Mouse (Mus musculus): ENCODE measurements around the gene Pigf.
A peak's percentile ranks its signal among the peaks of the same experiment; 100 is the strongest.

Gene Pigf

DNA sequence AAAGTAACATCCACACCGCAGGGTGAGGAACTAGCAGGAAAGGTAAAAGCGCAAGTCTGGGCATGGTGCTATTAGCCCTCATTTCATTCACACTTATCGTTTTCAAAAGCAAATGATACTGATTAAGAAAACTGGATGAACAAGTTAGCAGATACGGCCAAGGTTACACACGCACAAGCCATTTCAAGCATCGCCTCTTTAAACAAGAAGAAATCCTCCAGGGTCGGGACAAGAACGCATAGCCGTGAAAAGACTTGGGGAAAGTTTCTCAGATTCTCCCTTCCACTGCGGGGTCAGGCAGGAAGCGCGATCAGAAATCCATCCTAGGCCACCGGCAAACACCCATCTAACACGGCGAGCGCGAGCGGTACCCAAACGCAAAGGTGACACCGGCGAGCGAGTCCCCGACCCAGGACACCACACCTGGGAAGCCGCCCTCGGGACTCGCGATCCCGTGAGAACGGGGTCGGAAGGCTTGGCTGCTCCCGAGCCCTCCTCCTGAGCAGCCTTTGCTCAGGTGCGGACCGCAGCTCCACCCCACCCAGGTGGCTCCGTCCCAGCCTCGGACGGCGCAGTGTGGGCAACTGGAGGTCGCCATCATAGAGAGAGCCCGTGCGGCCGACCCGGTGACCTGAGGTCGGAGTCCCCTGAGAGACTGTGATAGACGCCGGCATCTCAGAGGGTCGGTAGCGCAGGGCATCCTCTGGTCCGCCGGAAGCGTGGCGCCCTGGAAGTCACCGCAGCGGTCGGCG is 539 bp downstream of the Pigf start:
- DNase-seq = peak; percentile 41 to 42

DNA sequence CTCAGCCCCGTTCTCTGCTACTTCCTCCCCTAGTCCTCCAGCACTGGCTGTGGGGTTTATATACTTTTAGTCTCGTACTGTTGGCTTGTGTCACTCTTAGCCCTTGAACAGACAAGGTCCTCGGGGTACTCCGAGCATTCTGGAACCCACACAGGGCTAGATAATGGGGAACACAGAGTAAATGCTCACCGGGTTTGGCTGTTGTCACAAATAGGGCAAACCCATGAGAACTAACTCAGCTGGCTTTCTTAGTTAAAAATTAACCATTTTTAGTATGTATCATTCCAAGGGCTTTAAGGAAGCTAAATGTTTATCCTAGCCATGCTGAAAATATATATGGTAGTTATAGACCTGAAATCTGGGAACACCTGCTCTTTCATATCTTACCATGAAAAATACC is 5.5 kb downstream of the Pigf start:
- no peak for DNase-seq

DNA sequence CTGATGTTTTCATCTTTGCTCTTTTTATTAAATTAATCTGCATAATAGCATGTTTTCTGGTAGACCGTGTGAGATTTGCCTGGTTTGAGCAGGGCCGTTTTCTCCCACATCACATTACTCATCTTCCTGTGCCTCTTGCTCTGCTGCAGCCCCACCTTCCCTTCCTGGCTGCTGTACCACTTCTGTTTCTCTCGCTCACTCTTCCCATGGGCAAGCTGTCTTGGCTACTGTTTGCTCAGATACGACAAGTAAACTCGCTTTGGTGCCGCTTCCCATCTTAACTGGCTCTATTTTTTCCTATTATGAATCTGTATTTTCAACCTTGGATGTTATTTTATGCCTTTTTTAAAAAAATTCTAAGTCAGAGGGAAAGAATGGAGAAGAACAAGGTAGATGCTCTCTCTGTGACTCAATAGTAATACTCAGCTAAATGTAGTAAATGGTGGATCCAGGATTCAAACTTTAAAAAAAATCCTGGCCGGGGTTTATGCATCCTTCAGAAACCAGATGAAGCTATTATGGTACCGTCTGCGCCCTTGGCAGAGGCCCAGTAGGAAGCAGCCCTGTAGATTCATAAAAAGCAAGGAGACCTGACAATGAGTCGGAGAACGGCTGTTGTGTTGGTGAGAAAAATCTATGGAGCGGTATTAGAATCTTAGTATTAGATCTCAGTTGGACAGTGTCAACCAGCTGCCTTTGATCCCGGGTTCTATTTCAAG is 13.7 kb downstream of the Pigf start:
- DNase-seq = no peak

DNA sequence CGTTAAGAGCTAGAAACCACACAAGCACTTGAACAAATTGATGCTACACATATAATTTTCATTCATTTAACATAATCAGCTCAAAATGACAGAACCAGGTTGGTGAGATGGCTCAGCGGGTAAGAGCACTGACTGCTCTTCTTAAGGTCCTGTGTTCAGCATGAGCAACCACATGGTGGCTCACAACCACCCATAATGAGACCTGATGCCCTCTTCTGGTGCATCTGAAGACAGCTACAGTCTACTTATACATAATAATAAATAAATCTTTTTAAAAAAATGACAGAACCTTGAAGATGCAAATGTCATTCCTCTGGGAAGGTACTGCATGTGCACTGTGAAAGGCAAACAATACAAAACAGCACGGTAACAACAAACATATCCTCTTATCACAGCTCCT is 16.3 kb downstream of the Pigf start:
- DNase-seq = peak in 1 of 2 experiments; percentile 16

DNA sequence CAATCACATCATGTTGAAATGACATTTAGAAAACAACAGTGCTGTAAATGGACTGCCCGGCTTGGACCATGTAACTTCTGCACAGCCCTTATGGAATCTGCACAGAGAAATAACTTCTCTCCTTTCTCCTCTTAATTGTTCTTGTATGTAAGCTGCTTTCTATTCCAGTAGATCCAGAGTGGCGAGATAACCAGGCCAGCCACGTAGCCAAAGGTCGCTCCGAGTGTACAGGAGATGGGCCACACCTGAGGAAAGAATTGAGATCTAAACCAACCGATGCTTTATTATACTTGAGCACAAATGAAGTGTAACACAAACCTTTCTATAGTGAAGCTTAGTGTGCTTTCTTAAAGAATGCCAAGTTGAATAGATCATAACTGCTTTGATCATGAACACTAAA is 27.9 kb downstream of the Pigf start:
- no peak for DNase-seq

DNA sequence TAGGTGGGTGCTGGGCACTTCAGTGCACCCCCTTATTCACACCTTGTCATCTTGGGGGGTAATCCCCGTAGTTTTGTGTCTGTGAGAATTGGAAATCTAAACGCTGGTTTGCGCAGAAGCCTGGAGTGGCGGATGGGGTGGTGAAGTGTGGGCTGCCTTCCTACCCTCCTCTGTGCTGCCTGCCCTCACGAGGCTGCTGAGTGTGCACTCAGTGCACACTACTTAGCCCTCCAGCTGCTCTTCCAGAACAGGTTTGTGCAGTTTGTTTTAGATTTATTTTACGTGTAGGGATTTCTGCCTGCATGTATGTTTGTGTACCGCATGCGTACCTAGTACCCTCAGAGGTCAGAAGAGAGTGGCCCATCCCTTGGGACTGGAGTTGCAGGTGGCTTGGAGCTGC is 33.9 kb downstream of the Pigf start:
- no peak for DNase-seq

DNA sequence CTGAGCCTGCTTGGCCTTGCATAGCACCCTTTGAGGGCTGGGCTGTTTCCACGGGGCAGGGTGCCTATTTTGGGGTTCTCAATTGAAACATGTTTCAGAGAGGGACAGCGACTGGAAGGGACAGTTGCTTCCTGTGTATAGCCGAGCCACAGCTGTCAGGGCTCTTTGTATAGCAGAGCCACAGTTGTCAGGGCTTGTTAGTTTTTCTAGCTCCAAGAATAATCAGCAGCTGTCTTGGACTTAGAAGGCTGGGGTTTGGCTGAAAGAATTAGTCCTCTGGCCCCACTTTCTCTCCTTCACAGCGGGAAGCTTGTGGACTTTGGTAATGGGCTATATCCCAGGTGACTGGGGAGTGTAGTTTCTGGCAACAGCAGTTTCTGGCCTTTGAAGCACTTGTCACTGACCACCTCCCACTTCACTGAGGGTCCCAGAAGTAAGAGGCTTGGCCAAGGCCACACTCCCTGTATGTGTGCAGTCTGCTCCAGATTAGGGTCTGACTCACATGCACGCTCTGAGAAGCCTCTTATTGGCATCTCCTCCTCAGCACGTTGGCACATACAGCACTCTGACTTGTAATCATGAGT is 36.5 kb downstream of the Pigf start:
- DNase-seq = peak; percentile 61 to 65

DNA sequence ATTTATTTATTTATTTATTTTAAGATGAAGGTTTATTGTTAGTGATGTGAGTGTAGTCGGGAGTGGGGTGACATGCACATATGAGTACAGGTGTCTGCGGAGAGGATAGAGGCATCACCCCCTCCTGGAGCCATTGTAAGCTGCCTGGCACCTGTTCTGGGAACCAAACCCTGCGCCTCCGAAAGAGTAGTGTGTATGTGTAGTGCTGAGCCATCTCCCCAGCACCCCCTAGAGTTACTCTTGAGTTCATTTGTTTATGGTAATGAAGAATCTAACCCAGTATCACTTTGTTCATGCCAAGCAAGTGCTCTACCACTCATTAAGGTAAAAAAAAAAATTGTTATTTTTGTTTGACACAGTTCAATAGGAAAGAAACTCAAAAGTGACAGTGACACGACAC is 37.0 kb downstream of the Pigf start:
- peak; percentile 65 to 69 for DNase-seq

DNA sequence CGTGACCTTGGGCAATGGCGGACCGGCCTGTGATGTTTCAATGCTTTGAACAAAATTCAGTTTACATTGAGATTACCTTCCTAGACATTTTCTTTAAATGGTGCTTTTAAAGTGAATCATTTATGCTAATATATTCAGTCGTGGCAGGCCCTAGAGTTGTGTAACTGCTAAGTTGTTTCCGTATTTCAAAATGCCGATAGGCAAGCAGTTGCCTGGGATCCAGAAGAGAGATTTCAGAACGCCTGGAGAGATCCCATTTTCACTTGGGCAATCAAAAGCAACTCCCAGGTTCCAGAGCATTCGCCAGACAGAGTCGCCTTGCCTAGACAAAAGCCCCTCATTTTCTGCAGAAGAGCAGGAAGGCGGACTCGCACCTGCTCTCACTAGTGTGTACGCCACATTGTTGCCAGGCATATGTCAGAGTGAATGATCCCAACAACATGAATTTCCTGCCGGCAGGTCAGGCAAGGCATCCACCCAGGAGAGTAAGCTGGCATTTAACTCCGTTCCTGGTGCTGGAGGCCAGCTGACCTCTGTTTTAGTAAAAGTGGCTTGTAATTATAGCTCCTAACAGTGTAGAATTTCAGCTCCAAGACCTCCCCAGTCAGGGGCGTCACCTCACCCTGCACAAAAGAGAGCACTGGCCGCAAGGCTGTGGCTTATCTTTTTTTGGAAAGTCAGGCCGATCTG is 38.6 kb downstream of the Pigf start:
- DNase-seq = no peak

DNA sequence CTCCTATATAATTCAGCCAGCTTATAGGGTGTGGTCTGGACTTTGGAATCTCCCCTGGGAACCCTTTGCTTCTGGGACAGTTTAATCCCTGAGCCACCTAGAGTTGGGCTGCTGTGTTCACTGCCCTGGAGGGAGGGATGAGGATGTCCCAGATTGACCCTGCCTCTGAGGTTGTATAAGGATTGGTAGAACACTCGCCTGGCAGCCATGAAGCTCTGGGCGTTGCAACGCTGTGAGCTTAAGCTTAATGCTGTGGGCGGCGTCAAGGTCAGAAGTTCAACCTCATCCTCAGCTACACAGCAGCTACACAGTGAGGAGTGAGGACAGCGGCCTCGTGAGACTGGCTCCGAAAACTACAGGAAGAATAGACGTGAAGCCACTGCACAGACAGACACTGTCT is 42.7 kb downstream of the Pigf start:
- no peak for DNase-seq

DNA sequence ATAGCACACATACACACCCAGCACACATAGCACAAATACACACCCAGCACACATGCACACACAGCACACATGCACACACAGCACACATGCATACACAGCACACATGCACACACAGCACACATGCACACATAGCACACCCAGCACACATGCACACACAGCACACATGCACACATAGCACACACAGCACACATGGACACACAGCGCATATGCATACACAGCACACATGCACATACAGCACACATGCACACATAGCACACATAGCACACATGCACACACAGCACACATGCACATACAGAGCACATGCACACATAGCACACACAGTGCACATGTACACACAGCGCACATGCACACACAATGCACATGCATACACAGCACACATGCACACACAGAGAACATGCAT is 43.5 kb downstream of the Pigf start:
- no peak for DNase-seq

DNA sequence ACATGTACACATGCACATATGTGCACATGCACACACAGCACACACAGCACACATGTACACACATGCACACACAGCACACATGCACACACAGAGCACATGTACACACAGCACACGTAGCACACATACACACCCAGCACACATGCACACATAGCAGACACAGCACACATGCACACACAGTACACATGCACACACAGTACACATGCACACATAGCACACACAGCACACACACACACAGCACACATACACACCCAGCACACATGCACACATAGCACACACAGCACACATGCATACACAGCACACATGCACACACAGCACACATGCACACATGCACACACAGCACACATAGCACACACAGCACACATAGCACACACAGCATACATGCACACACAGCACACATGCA is 44.0 kb downstream of the Pigf start:
- DNase-seq = no peak

DNA sequence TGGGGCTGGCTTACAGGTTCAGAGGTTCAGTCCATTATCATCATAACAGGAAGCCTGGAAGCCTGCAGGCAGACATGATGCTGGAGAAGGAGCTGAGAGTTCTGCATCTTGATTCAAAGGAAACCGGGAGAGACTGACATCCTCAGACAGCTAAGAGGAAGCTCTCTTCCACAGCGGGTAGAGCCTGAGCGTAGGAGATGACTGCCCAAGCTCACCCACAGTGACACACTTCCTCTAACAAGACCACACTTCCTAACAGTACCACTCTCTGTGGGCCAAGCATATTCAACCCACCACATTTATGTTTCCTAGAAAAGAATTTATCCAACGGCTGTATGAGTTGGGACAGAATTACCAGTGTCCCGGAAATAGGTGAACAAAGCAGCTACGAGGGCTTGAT is 46.7 kb downstream of the Pigf start:
- DNase-seq = peak in 1 of 2 experiments; percentile 47

DNA sequence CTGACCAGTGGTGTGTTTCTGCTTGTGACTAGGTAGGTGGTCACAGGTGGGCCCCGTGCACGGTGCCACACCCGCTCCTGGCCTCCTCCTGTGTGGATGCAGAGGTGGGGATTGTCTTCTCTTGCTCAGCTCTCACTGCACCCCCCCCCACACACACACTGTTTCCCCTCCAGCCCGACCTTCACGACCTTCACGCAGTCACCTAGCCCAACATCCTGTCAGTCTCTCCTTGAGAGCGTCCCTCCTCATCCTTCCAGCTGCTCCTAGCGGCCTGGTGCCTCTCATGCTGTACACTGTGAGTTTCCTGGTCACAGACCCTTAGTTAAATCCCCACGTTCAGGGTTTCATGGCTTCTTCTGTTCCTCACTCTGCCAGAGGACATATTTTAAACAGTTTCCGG is 48.8 kb downstream of the Pigf start:
- no peak for DNase-seq

DNA sequence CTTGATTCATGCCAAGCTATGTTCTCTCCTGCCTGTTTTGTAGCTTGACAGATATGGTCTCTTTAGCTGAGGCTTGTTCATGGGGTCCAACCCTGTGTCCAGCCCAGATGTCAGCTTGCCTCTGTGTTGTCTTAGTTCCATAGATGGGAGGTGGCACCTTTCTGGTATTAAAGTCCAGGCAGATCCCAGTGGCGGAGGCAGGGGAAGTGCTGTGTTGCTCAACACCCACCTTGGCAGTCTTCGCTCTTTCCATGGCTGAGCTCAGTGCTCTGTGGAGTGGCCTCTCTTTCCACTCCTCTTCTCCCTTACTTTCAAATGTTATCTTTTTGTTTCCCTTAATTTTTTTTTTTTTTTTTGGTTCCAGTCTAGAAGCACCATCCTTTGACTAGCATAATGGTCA is 52.1 kb downstream of the Pigf start:
- no peak for DNase-seq

DNA sequence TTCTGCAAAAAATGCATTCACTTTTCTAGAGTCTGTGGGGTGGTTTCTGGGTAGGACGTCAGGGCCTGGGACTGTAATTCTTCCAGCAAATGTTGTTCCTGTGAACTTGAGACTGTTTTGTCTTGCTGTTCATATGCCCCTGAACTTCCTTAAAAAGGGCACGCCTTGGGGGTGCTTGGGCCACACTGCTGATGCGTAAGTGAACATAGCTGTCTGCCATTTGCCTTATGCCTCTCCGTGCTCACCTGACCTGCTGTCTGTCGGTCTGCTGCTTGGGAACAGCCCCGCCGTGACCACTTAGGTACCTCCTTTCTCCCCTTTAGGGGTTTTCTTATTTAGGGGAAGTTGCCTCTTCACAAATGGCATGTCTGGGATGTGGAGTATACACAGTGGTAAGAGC is 53.3 kb downstream of the Pigf start:
- DNase-seq = peak; percentile 43 to 52

DNA sequence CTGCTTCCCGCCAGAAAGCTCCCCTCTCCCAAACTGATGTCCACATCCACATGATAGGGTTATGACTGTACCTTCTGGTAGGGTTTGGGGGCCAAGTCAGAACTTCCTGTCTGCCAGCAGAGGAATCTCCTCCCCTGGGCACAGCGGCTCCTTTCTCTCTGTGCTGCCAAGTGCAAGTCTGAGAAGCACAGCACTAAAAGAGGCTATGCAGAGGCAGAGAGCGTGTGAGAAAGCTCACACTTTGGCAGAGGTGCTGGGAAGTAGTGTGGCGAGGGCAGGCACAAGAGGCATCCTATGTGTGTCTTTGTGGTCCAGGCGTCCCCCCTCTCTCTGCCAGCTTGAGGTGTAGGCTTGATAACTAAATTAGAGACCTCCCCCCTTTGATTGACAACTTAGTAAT is 54.2 kb downstream of the Pigf start:
- DNase-seq = no peak

DNA sequence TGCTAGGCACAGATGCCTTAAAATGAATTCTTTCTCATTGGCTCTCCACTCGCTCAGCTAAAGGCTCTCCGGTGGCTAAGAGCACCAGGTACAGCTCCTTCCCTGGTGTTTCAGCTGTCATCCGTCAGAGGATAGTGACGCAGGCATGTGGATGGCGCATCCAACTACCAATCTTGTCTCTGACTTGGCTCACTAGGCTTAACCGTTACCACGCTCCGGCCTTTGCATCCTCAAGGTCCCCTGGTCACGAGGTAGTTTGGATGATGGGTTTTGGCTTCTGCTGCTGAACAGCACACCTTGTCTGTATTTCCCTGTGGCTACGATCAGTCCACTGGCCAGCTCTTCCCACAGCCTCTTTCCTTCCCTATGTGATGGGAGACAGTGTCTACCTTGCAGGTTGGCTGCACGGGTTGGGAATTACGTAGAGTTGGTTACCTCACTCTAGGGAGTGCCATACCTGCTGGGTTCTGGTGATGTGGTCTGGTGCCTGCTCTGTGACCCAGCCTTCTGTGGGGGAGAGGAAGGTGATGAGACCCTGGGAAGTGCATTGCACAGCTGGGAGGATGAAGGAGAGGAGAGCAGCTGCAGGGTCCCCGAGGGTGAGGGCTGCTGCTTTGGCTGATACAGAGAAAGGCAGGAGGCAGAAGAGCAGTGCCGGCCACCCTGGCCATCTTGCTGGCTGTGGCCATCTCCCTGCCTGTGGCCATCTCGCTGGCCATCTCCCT is 55.0 kb downstream of the Pigf start:
- no peak for DNase-seq

DNA sequence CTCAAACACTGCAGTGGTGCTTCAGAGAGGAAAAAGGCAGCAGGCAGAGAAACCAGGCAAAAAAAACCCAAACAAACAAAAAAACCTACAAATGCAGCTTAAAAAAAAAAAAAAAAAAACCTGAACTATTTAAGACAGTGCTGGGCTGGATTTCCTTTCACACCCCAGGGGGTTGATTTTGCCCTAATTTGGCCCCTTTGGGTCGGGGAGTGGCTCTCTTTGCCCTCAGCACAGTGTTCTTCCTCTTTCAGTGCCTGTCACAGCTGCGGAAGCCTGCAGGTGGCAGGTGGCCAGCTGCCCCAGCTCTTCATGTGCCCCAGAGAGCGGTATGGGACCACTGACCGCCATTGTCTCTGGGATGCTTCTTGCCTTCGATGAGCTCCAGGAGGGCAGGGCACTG is 55.6 kb downstream of the Pigf start:
- DNase-seq = peak; percentile 84 to 88

DNA sequence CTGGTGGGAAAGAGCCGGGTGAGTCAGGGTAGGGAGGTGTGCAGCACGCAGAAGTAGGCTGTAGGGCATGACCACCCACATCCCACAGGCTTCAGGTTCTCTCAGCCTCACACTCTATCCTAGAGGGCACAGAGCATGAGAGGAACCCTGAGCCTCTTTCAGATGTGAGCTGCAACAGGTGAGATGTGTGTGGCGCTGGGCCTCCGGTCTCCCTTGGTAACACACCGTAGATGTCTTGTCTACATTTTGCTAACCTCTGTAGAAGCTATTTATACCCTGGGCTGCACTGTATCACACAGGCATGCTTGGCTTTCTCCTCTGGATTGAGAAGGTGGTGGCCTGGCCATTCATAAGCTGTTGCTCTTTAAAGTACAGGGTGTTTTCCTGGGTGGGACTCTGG is 56.6 kb downstream of the Pigf start:
- peak; percentile 44 for DNase-seq

DNA sequence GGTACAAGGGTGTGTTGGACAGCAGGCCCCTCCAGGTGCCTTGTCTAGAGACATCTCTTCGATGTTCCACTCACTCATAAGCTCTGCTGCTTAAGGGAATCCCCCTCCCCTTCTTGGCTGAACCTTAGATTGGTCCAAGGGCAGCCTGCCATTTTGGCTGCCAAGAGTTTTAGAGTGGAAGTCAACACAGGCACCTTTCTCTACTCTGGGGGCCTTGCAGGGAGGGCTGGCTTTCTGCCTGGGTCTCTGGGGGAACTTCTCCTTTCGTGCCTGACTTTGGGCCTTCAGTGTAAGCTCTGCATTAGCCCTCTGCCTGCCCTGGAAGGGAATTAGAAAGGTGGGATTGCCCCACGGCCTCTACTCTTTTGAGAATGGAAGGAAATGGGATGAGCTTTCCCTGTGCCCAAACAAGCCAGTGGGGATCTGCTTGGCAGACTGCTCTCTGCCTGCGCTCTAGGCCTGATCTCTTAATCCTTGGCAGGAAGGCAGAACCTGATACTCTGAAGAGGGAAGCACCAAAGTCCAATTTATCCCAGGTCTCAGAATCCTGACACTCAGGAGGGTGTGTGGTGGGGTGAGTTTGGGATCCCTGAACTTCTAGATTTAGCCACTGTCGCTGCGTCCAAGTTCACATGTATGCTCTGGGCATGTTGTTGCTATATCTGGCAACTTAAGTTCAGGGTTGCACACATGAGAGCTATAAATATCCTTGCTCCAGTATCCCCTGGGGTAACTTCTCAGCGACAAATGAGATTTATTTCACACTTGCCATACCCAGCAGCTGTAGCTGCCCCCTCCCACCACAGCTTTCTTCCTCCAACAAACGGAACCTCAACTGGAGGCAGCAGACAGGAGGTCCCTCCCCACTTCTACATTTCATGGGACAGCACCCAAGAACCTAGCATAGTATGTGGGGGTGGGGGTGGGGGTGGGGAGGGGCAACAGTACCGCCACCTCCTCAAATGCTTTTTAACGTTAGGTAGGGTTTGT is 57.4 kb downstream of the Pigf start:
- peak in 1 of 2 experiments; percentile 47 for DNase-seq

DNA sequence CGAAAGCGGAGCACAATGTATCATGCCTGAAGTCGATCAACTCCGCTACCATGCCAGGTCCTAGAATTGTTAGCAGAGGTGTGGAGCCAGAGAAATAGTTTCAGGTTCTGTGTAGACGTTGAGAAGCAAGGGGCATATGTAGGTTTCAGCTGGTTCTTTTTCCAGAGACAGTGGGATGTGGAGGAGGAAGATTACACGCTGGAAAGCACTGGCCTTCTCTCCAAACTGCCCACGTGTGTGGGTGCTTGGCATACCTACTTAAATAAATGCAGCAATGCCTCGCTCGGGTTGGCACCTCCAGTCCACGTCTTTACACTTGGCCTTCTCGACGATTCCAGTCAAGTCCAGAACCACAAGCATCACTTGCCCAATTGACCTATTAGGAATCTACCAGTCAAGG is 58.2 kb downstream of the Pigf start:
- no peak for DNase-seq

All from B cell, adult 2 months (primary cell).